Mouse (Mus musculus) left cerebral cortex, postnatal 36 days (tissue): ENCODE measurements around the gene Grhl3. TPM values are rescaled to one million over a fixed set of nuclear protein-coding genes. Genes with fewer than 3 reads are reported as not detected.
"Not testable (repeated sequence)": the region's sequence is repeated elsewhere in the genome, so short reads cannot be mapped to it uniquely, and the experiment has no call there.

ENCODE experiments used
- DNase-seq, 2 experiments: peaks; one replicate each; pipeline ENCODE4 v3.0.0; 2021 to 2022; ENCODE audit warnings: low spot score in 2 of 2, mixed read lengths in 1 of 2
- intact Hi-C: fragments of 180-260 bp; cut with DNase I; formaldehyde crosslinking; loops from one replicate; pipeline ENCODE4 v1.15.1; 2025
- total RNA-seq, 2 experiments: library from RNA; stranded (reverse); gene quantifications; 2 replicates each; pipeline ENCODE4 v1.2.3; 2021

The Grhl3 gene
- total RNA-seq: 1 to 10 TPM; 1.2 to 1.6 TPM

DNA sequence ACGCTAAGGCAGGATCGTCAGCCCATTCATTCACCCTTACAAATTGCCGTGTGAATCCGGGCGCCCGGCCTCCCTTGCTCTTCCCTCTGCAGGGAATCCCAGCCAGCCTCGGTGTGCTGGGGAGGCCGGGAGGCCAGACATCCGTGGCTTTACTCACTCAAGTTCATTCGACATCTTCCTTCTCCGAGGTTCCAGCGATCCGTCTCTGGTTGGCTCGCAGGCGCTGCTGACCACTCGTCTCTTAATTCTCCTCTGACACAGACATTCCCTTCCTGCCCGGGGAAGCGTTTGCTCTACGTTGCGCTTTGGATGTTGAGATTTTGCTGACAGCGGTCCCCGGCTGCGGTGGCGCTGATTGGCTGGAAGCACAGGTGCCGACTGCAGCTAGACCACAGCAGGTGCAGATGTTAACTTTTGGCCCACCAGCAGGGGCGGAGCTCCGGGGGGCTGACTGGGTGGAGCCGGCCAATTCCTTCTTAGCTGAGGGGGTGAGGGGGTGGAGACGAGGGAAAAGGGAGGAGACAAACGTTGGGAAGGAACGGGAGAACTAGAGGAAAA lies at the start of gene Grhl3:
Gene Grhl3 (minus strand): TSS at position 380 of the 558 bp plus-strand sequence.
- intact Hi-C loops: loop anchor here (5.0 kb wide), 2 partner anchors 41 to 94 kb away; no protein-coding TSS in a partner anchor
- DNase-seq: peak; percentile 34 to 39

DNA sequence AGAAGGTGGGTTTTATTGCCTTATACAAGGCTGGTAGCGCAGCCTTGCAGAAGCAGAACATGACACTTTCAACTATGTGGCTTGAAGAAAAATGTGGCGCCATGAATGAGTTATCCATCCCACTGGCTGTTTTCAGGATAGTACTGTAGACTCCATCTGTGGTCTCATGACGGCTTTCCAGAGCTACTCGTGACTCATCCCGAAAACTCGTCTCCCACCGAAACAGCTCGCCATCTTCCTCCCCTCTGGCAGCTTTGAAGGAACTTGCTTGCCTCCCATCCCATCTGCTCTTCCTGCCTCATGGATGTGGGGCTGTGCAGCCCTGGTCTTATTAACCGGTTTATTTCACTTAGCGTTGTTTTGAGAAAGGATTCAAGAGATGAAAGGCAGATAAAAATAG lies 48.9 kb upstream of the Grhl3 start:
- DNase-seq: peak in 1 of 2 experiments; percentile 7
- intact Hi-C loops: no loop called here

DNA sequence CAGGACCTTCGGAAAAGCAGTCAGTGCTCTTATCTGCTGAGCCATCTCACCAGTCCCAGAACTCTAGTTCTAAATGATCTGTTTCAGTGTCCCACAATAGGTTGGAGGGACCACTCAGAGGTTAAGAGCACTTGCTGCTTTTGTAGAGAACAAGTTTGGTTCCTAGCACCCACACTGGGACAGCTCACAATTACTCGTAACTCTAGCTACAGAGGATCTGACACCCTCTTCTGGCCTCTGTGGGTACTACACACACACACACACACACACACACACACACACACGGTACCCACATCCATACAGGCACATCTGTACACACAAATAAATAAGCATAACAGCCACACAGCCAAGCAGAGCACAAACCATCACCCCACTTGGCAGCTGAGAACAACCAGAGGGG lies 47.0 kb upstream of the Grhl3 start:
- no peak for DNase-seq
- intact Hi-C loops: no loop called here

DNA sequence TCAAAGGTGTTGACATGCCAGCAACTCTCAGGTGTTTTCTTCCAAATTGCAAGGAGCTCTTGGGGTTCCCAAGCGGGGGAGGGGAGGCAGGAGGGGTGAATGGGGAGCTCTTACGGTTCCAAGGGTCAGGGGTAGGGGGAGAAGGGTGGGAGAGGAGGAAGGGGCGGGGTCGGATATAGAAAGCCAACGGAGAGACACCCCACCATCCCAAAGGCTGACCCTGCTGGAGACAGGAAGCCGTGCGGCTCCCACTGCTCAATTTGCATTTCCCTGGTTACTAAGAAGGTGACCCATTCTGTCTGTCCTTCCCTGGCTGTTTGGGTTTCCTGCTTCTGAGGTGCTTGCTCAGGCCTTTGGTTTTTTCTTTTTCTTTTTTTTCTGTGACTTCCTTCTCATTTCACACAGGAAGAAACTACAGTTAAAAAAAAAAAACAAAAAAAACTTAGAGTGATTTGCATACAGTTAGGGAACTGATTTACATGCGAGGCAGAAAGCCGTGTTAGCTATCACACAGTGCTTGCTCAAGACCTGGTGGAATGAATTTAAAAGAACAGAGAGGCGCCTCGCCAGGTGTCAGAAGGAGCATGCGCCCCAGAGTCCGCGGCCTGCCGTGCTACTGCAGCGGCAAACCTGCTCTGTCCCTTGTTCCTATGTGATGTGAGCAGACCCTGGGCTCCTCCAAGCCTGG lies 44.5 kb upstream of the Grhl3 start:
- DNase-seq: peak in 1 of 2 experiments; percentile 5
- intact Hi-C loops: no loop called here

DNA sequence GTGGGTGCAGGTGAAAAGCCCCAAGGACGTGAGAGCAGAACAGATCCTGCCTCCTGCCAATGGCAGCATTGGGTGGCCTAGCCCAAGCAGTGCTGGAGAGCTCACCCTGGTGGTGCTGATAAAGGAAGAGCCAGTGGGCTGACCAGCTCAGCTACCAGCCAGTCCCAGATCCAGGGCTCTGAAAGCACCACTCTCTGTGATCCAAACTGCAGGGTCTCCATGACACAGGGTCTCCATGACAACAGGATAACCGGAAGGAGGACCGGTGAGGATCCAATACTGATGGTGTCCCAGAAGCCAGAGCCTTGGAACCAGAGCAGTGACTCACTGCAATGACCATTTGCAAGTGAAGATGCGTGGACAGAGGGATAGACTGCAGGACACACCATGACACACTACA lies 43.6 kb upstream of the Grhl3 start:
- no peak for DNase-seq
- intact Hi-C loops: no loop called here

DNA sequence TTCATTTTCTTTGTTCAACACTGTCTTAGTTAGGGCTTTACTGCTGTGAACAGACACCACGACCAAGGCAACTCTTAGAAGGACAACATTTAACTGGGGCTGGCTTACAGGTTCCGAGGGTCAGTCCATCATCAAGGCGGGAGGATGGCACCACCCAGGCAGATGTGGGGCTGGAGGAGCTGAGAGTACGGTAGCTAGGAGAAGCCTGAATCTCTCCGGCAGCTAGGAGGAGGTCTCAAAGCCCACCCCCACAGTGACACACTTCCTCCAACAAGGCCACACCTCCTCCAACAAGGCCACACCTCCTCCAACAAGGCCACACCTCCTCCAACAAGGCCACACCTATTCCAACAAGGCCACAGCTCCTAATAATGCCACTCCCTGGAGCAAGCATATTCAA lies 41.9 kb upstream of the Grhl3 start:
- intact Hi-C loops, DNase-seq: not testable (repeated sequence)

DNA sequence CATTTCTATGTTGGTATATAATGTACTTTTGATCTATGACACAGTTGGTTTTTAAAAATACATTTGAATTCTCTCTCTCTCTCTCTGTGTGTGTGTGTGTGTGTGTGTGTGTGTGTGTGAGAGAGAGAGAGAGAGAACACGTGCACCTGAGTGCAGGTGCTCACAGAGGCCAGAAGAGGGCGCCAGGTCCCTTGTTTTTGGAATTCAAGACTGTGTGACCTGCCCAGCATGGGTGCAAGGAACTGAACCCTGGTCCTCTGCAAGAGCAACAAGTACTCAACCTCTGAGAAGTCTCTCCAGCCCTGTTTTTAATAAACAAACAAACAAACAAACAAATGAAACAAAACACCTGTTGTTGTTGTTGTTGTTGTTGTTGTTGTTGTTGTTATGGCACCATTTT lies 36.6 kb upstream of the Grhl3 start:
- intact Hi-C loops: no loop called here
- DNase-seq: no peak

DNA sequence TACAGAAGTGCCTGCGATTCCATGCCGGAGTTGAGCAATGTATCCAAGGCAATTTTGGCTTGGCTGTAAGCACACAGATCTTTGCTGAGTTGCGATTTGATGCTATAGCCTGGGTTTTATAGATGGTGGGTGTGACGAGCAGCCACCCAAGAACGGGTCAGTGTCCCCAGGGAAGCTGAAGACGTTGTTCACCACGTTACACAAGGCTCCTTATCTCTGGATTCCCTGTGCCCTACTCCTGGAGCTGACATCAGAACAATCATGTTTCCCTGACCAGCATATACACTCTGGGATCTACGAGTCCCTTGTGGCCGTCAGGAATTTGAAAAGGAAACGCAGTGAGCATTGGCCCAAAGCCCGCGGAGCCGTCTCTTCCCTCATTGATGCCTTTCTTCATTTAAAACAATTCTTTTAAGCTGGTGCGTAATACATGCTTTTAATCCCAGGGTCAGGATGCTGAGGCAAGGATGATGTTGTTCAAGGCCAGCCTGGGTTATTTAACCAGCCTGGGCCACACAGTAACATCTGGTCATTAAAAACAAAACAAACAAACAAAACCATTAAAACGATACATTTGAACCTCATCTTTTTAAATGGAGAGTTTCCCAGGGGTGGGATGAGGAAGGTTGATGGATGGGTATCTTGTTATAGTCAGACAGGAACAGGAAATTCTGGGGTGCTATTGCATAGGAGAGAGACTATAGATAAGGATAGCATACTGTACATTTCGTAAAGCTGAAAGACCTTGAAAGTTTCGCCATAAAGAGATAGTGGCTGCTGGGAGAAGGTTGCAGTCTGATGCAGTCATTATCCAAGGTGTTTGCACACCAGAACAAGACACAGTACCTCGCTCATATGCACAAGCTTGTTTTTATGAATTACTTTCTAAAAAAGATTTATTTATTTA lies 34.8 kb upstream of the Grhl3 start:
- no peak for DNase-seq
- intact Hi-C loops: no loop called here

DNA sequence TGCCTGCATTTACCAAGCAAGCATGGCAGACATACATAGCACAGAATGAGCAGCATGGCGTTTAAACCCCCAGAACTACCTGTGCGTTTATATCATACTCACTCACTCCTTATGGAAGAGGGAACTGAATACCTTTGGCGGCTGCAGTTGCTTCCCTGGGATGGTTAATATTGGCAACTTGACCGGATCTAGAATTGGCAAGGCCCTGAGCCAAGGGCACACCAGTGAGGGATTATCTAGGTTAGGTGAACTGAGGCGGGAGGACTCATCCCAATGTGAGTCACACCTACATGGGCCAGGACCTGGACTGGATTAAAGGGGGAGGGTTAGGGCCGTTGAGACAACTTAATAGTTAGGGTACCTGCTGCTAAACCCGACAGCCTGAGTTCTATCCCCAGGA lies 32.8 kb upstream of the Grhl3 start:
- intact Hi-C loops: no loop called here
- no peak for DNase-seq

DNA sequence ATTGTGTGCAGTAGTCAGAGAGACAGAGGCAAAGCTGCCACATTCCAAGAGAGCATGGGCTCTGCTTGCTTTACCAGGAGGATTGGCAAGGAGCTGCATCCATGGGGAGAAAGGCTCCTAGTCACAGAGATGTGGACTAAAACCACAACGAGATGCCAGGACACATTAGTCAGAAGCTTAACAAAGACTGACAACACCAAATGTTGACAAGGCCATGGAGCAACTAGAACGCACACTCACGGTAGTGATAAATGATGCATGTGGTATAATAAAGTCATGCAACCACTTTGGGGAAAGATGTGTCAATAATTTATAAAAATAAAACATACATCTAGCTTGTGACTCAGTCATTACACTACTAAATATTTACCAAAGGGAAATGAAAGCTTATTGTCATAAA lies 28.1 kb upstream of the Grhl3 start:
- intact Hi-C loops: no loop called here
- DNase-seq: no peak

DNA sequence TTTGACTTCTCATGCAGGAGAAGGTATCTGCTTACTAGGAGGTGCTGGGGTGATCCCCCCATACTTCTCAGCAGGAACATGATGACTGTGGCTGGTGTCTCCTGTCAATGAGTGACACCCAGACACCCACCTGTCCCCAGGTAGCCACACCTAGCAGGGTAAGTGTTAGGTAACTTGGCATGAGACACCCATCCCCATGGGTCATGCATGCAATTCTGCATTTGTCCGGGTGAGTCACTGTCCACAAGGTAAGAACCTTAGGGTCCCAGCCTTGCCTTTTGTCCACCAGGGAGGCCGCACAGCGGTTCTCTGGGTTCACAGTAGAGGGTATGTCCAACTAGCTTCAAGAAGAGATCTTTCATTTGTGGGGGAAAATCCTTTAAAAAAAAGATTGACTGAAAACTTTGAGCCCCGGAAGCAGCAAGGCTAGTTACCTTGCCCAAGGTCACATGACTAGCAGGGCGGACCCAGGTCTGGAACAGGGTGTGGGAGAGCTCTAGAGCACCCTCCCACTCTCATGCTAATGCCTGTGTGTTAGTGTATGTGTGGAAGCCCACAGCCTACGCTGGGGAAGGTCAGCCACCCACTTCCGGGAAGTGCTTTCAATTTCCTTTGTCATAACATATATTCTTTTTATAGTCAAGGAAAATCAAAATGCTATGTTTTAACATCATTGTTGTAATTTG lies 26.2 kb upstream of the Grhl3 start:
- intact Hi-C loops: no loop called here
- DNase-seq: no peak

DNA sequence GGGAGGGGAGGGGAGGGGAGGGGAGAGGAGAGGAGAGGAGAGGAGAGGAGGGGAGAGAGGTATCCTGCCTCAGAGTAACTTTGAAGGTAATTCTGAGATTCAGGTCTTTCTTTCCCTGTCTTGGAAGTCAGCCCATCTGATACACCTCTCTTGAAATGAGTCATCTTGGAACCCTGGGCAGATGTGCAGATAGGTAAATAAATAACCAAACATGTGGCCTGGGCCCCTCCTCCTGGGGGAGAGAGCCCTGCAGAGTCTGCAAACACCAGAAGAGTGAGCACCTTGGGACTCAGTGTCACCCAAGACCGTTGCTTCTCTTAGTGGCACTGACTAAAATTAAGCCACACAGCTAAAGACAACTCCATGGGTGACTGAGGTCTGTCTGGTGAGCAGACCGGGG lies 25.6 kb upstream of the Grhl3 start:
- DNase-seq: no peak
- intact Hi-C loops: no loop called here

DNA sequence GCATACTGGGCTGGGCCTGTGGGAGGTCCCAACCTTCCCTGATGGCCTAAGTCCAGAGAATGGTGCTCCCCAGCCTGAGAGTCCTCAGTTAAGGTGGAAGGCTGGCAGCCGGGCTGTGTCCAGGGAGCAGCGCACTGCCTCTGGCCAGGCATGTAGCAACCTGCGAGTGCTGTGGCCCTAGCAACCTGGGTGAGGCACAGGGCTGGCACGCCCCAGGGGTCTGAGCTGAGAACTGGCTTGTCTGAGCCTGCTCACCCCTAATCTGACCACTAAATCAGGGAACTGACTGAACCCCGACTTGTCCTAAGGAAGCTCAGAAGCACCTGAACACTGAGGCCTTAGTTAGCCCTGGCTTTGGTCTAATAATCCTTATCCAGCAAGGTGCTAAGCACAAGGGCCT lies 24.1 kb upstream of the Grhl3 start:
- DNase-seq: no peak

DNA sequence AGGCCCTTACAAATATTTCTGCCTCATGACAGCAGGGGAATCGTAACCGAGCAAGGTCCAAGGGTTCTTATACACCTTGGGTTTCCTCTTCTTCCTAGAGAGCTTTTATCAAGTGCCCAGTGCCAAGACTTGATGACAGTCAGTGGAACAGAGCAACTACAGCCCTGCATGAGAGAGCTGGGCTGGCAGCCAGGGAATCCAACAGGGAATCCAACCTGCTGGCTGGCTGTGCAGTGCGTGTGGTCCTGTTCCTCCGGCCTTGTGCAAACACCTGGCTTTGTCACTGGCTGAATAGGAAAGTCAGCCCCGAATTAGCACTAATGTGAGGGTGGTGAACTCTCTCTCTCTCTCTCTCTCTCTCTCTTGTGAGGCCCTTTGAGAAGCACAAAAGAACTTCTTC lies 22.5 kb upstream of the Grhl3 start:
- DNase-seq: no peak
- intact Hi-C loops: no loop called here

More for the DNA sequence above, 24.1 kb upstream of the Grhl3 start:
- intact Hi-C loops: no loop called here

DNA sequence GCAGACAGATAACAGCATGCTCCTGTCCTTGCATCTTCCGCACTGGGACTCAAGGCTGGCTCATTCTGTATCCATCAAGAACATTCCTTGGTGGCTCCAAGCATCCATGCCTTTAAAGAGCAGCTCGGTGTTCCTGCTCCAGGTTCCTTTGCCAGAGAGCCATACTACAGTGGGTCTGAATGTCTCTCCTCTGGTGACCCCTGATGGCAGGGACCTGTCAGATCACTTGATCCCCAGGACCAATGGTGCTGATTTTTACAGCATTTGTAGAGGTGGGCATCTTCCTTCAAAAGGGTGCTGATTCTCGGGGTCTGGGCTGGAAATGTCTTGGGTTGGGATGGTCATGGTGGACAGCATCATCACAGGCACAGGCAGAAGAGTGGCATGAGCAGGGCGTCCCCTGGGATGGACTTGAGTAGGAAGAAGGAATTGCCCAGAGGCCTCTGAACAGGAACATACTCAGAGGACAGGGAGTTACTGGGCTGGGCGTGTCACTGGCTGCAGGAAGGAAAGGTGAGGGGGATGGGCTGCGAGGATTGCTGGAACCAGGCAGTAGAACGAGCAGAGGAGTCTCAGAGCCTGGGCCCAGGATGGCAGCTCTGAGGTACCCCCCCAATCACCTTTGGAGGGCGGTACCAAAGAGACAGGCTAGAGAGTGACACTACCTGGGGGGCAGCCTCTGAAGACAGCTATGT lies 18.3 kb upstream of the Grhl3 start:
- DNase-seq: no peak
- intact Hi-C loops: no loop called here

DNA sequence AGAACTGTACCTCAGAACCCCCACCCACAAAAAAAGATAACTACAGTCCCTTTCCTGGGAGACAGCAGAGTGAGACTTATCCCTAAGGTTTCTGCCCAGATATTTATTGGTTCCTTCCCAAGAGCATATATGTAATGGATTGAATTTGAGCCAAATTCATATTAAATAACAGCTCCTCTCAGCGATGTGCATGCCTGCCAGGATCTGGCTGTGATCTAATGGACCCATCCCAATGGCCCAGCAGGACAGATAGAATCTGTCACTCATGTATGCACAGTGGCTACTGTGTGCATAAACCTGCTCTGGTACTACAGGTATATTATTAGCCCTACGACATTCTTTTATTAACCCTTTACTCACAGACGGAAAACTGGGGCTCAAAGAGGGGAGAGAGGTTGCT lies 17.7 kb upstream of the Grhl3 start:
- intact Hi-C loops: no loop called here
- DNase-seq: no peak

DNA sequence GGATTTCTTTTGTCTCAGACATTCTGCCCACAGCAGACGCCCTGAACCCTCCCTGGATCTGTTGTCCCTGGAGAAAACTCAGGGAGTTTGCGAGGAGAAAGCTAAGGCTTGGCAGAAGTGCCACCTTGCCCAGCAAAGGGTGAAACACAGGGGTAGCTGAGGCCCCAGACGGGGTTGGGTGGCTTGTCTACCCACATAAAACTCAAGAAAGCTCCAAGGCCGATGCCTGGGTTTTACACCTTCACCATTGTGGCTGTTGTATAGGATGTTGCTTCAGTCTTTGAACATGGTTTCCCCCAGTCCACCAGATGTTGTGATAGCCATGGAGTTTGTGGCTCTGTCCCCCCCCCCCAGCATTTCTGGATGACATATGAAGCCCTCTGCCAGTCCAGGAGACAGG lies 11.4 kb upstream of the Grhl3 start:
- intact Hi-C loops: no loop called here
- no peak for DNase-seq

DNA sequence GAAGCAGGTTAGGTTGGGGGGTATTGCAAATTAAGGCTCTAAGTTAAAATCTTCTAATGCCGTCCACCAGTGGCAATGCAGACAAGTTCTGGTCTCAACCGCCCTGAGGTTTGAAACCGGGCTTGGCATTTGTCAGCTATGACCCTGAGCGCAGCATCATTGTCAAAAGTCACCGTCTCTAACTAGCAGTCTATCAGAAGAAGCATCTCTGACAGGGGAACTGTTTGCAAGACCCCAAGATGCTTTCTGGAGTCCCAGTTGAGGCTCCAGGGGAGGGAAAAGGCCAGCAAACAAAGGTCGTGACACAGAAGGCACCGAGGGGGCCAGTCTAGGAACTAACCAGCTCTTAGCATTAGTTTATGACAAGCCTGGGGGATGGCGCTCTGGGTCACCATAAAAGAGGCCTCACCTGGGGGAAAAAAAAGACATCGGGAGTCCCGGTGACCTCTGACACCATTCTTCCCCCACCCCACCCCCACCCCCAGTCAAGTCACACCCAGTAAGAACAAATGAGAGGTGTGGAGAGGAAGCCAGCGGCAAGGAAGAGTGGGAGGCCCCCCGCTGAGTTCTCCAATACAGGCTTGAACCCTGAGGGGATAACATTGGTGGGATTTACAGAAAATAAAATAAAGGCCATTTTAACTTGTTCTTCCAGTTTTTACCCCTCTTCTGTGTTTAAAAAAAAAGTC lies 7.9 kb upstream of the Grhl3 start:
- intact Hi-C loops: no loop called here
- DNase-seq: no peak

DNA sequence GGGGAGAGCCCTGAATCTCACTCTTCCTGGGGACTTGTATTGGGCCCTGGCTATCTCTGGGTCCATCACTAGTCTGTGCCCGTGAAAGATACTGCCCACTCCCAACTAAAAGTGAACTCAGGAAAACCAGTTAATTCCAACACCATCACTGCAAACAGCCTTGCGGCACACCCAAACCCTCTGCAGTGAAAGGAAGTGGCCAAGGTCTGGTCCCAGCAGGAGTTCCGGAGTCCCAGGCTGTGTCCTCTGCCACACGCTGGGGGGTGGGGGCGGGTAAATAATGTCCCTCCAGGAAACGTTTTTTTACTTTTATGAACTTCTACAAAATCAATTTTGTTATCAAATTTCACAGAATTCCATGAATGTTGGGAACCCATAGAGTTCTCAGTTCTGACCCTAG lies 6.3 kb upstream of the Grhl3 start:
- no peak for DNase-seq
- intact Hi-C loops: no loop called here
